ENCODE assay signal across 9 mouse cellular contexts in genomic region chr6:4418941-4419351, GRCm38 (mm10).
DNase-seq lines count a peak whose midpoint lies in the region; ATAC-seq and TF ChIP-seq lines count a peak whose summit lies in the region.
"Had no signal": no experiment of that assay in that cellular context is flagged by ENCODE, and none has a peak within 500 bp of the region (broad histone marks: within the 10 kb centered on the region; RNA-seq: fewer than 3 reads in every experiment).

No protein-coding gene starts in this region.

- no peak for TF ChIP-seq CTCF in lung, postnatal 0 days (IDR thresholded peaks at IDR 0.05)
- no peak for TF ChIP-seq CTCF in left cerebral cortex, adult 2 months (IDR thresholded peaks at IDR 0.05)

- H3K27me3 ChIP-seq in lung, postnatal 0 days (replicated peaks; ENCODE audit: insufficient read depth, low read length): no peaks in the 10 kb centered on the region
- H3K27me3 ChIP-seq in forebrain, embryonic 14.5 days (replicated peaks; ENCODE audit: control insufficient read depth, insufficient read depth, low read length): no peaks in the 10 kb centered on the region
- H3K27me3 ChIP-seq: midbrain, embryonic 12.5 days had no signal

- 21% methylated on average over 5 of the region's 5 CpGs for WGBS in lung, postnatal 0 days
- WGBS in forebrain, embryonic 14.5 days: 73% methylated on average over 5 of the region's 5 CpGs

- intact Hi-C loops in heart, postnatal 10 days (cut with DNase I): loop anchor here (5.0 kb wide), 2 partner anchors 38 to 983 kb away; no protein-coding TSS in a partner anchor
- intact Hi-C loops in left cerebral cortex, adult 2 months (cut with DNase I): loop anchor here (5.0 kb wide), 1 partner anchor 88 kb away; no protein-coding TSS in a partner anchor

- H3K4me1 ChIP-seq in lung, postnatal 0 days (ENCODE audit: insufficient read depth, low read depth, low read length): no peaks in the 10 kb centered on the region
- peaks cover 10% of the 10 kb centered on the region; the same call in 1 of the 2 replicates for H3K4me1 ChIP-seq in forebrain, embryonic 14.5 days (ENCODE audit: control insufficient read depth, insufficient read depth, low read length)

- H3K9me3 ChIP-seq in lung, postnatal 0 days (ENCODE audit: low read length): no peaks in the 10 kb centered on the region
- no peaks in the 10 kb centered on the region for H3K9me3 ChIP-seq in forebrain, embryonic 14.5 days (replicated peaks; ENCODE audit: control insufficient read depth, low read length)
- H3K9me3 ChIP-seq: midbrain, embryonic 12.5 days had no signal

- DNase-seq in Muller cell, postnatal 12 days (ENCODE audit: inconsistent ontology term): peak; percentile 83
- DNase-seq in adrenal gland, postnatal 36 days: peak; percentile 61 to 70
- DNase-seq in heart, postnatal 10 days: peak; percentile 77 to 78
- DNase-seq in lung, postnatal 0 days (ENCODE audit: low spot score): peak; percentile 89
- no peak for DNase-seq in forebrain, embryonic 14.5 days (ENCODE audit: low spot score)
- no peak for DNase-seq in frontal cortex, postnatal 10 days (ENCODE audit: low spot score in 2 of 2)
- DNase-seq in layer of hippocampus, postnatal 36 days: no peak
- DNase-seq in left cerebral cortex, adult 2 months (ENCODE audit: extremely low spot score in 1 of 2, low spot score in 2 of 2): no peak

- H3K4me2 ChIP-seq in lung, postnatal 0 days (replicated peaks; ENCODE audit: low read depth, low read length): no peak overlapping the region; the same call in 1 of the 2 replicates
- no peak overlapping the region for H3K4me2 ChIP-seq in forebrain, embryonic 14.5 days (ENCODE audit: low read length)
- H3K4me2 ChIP-seq: midbrain, embryonic 12.5 days had no signal

- no peak overlapping the region for H3K9ac ChIP-seq in lung, postnatal 0 days (replicated peaks; ENCODE audit: low read depth)
- no peak overlapping the region for H3K9ac ChIP-seq in forebrain, embryonic 14.5 days (ENCODE audit: low read length)
- H3K9ac ChIP-seq: midbrain, embryonic 12.5 days had no signal

- peak; percentile 56 for TF ChIP-seq EP300 in lung, postnatal 0 days (IDR thresholded peaks at IDR 0.05)

- ATAC-seq in lung, postnatal 0 days: peak; percentile 73
- no peak for ATAC-seq in forebrain, embryonic 14.5 days

- peak overlapping the region; percentile 57 for H3K27ac ChIP-seq in lung, postnatal 0 days (ENCODE audit: low read length)
- H3K27ac ChIP-seq in forebrain, embryonic 14.5 days (ENCODE audit: low read depth, low read length): no peak overlapping the region; the same call in 1 of the 2 replicates
- H3K27ac ChIP-seq in left cerebral cortex, adult 2 months: no peak overlapping the region
- H3K27ac ChIP-seq: midbrain, embryonic 12.5 days had no signal

- no peaks in the 10 kb centered on the region for H3K36me3 ChIP-seq in lung, postnatal 0 days (ENCODE audit: insufficient read depth, low read length)
- H3K36me3 ChIP-seq in forebrain, embryonic 14.5 days (ENCODE audit: control insufficient read depth, insufficient read depth, low read length): no peaks in the 10 kb centered on the region
- H3K36me3 ChIP-seq: midbrain, embryonic 12.5 days had no signal

- no peak overlapping the region for H3K4me3 ChIP-seq in lung, postnatal 0 days (ENCODE audit: low read depth, low read length)
- no peak overlapping the region for H3K4me3 ChIP-seq in forebrain, embryonic 14.5 days (ENCODE audit: low read depth, low read length)
- no peak overlapping the region for H3K4me3 ChIP-seq in left cerebral cortex, adult 2 months
- H3K4me3 ChIP-seq: midbrain, embryonic 12.5 days had no signal

Comparison
In these comparisons a context has a peak if more than half of its experiments do, and no peak if none do; other contexts are left out.
1. DNase-seq: peak in Muller cell, postnatal 12 days (single experiment), adrenal gland, postnatal 36 days (2 of 2), heart, postnatal 10 days (2 of 2) and lung, postnatal 0 days (single experiment); none in forebrain, embryonic 14.5 days (single experiment), frontal cortex, postnatal 10 days (0 of 2), layer of hippocampus, postnatal 36 days (0 of 2) and left cerebral cortex, adult 2 months (0 of 2).